Mouse (Mus musculus) intestine, embryonic 16.5 days (tissue): ENCODE measurements at regions not wholly inside any gene's neighbourhood (a gene's known extent, or its start where the extent isn't known, plus 50 kb on each side); places are given as distances from the start of the nearest gene placed in this dataset.

Experiments used
- ATAC-seq: fragments of 200-750 bp; cut with Nextera tagmentation; 2 replicates; pipeline ENCODE4 v1.8.0; 2017; ENCODE audit warnings: moderate TSS enrichment, moderate library complexity
- H3K27ac ChIP-seq: fragments of 300-500 bp; sonication (generic); 2 replicates; pipeline ENCODE4 v1.5.1; 2014; ENCODE audit warnings: mild to moderate bottlenecking, low read length
- H3K27me3 ChIP-seq: fragments of 300-500 bp; sonication (generic); replicated peaks from 2 replicates; pipeline ENCODE4 v1.6.1; 2014; ENCODE audit warnings: low read length, control low read depth, mixed read lengths; ENCODE audit not compliant: control insufficient read depth, insufficient read depth
- H3K36me3 ChIP-seq: fragments of 300-500 bp; sonication (generic); 2 replicates; pipeline ENCODE4 v1.6.1; 2014; ENCODE audit warnings: low read length, control low read depth; ENCODE audit not compliant: control insufficient read depth, insufficient read depth
- H3K4me1 ChIP-seq: fragments of 300-500 bp; sonication (generic); 2 replicates; pipeline ENCODE4 v1.6.1; 2014; ENCODE audit warnings: low read length, control low read depth, mixed read lengths; ENCODE audit not compliant: control insufficient read depth, insufficient read depth
- H3K4me2 ChIP-seq: fragments of 300-500 bp; sonication (generic); 2 replicates; pipeline ENCODE4 v1.6.1; 2014; ENCODE audit warnings: low read depth, low read length, control low read depth
- H3K4me3 ChIP-seq: fragments of 300-500 bp; sonication (generic); 2 replicates; pipeline ENCODE4 v1.5.1; 2014; ENCODE audit warnings: mild to moderate bottlenecking, low read length
- H3K9ac ChIP-seq: fragments of 300-500 bp; sonication (generic); 2 replicates; pipeline ENCODE4 v1.6.1; 2014; ENCODE audit warnings: low read depth, low read length
- H3K9me3 ChIP-seq: fragments of 300-500 bp; sonication (generic); 2 replicates; pipeline ENCODE4 v1.6.1; 2016; ENCODE audit warnings: low read length, control low read depth; ENCODE audit not compliant: control insufficient read depth
- WGBS: fragments of 180-500 bp; shearing (Covaris S2); extraction: QIAGEN DNeasy Blood & Tissue Kit; methylation state at CpG from one replicate; pipeline ENCODE4 v1.1.7; 2014; 5-methylcytosine and 5-hydroxymethylcytosine counted together

DNA sequence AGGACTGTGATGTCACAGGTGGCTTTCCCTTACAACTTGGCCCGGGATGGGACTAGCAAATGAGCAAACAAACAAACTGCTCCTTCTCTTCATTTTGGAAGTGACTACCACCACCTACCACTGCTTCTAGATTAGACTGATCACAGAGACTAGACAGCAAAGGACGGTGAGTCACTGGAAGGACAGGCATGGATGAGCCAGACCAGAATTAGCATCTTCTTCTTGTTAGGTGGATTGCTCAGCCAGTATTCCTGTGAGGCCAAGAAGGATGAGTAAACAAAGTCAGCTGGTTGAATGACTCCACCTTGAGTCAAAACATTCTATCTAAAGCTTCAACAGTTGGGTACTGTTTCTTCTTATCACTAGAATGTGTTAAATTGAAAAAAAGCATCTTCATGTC is 385.1 kb upstream of the Mon1b start:
- Histone ChIP-seq H3K9ac (no peak overlapping the region), H3K27me3 (no peaks in the 10 kb centered on the region), H3K9me3 (no peaks in the 10 kb centered on the region), H3K4me1 (no peaks in the 10 kb centered on the region), H3K36me3 (no peaks in the 10 kb centered on the region), H3K4me2 (no peak overlapping the region), H3K4me3 (no peak overlapping the region), H3K27ac (no peak overlapping the region)
- ATAC-seq: no peak
- 77% methylated on average over 2 of the region's 2 CpGs for WGBS

DNA sequence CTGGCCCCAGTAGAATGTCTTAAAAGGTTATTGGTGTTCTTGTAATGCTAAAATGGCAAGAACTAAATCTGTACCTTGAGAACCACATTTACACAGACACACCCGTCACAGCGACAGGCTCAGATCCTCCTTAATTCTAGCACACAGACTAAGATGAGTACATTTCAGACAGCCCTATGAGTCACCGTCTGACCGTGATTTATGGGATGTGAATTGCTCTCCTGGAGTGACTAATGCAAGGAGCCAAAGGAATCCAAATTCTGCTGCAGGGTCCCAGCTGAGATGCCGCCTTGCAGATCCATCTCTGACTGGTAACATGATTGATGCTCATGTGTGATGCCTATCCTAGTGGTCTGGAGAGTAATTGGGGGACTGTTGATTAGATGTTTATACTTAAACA is 381.3 kb upstream of the Mon1b start:
- Histone ChIP-seq H3K27me3 (no peaks in the 10 kb centered on the region), H3K4me3 (no peak overlapping the region), H3K36me3 (no peaks in the 10 kb centered on the region), H3K4me1 (no peaks in the 10 kb centered on the region), H3K4me2 (no peak overlapping the region), H3K9ac (no peak overlapping the region), H3K27ac (no peak overlapping the region), H3K9me3 (no peaks in the 10 kb centered on the region)
- 47% methylated on average over 5 of the region's 5 CpGs for WGBS
- ATAC-seq: no peak

GRCm38 (mm10) chr8:113259477-113259876 is 375.9 kb upstream of the Mon1b start:
- no peaks in the 10 kb centered on the region for H3K4me1 ChIP-seq
- no peak overlapping the region for H3K27ac ChIP-seq
- WGBS: 100% methylated on average over 1 of the region's 1 CpGs
- H3K27me3 ChIP-seq: no peaks in the 10 kb centered on the region
- no peak overlapping the region for H3K4me2 ChIP-seq
- H3K36me3 ChIP-seq: no peaks in the 10 kb centered on the region
- ATAC-seq: no peak
- no peak overlapping the region for H3K9ac ChIP-seq
- H3K4me3 ChIP-seq: no peak overlapping the region
- no peaks in the 10 kb centered on the region for H3K9me3 ChIP-seq

DNA sequence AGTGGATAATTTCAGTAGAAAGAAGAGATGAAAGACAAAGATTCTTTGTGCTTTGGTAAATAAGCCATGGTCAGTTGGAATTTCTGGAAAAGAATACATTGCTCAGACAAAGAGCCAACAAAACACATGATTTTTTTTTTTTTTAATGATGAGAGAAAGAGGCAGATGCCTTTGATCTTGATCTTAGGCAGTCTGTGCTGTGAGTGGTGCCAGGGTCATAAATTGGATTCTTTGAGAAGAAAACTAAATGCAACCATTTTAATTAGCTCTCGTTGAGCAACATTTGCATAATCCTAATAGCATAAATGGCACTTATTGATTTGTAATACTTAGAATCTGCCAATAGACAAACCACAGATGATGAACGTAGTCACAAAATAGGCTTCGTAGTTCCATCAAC is 372.1 kb upstream of the Mon1b start:
- ATAC-seq: no peak
- H3K27ac ChIP-seq: no peak overlapping the region
- no peak overlapping the region for H3K9ac ChIP-seq
- 81% methylated on average over 3 of the region's 3 CpGs for WGBS
- no peaks in the 10 kb centered on the region for H3K36me3 ChIP-seq
- H3K9me3 ChIP-seq: no peaks in the 10 kb centered on the region
- no peak overlapping the region for H3K4me2 ChIP-seq
- H3K4me1 ChIP-seq: no peaks in the 10 kb centered on the region
- H3K27me3 ChIP-seq: no peaks in the 10 kb centered on the region
- H3K4me3 ChIP-seq: no peak overlapping the region

DNA sequence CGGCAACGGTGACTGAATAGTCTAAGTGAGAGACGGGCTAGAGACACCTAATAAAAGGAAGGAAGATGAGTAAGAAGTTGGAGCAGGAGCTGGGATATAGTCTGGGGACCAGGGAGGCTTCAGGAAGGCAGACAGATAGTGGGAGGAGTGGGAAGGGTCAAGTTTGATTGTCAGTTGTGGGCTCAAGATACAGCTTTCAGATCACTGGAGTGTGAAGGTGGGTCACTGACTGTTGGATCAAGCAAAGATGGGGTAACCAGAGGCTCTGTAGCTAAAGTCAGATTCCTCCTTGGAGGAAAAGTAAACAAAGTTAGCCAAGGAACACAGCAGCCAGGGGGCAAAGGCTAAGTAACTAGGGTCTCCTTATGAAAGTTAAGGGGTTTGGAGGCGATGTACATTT is 364.1 kb upstream of the Mon1b start:
- WGBS: 86% methylated on average over 4 of the region's 4 CpGs
- Histone ChIP-seq H3K27ac (no peak overlapping the region), H3K9ac (no peak overlapping the region), H3K36me3 (no peaks in the 10 kb centered on the region), H3K4me1 (no peaks in the 10 kb centered on the region), H3K4me2 (no peak overlapping the region), H3K27me3 (no peaks in the 10 kb centered on the region), H3K4me3 (no peak overlapping the region), H3K9me3 (no peaks in the 10 kb centered on the region)
- no peak for ATAC-seq

- Histone ChIP-seq H3K27me3 (no peaks in the 10 kb centered on the region), H3K4me1 (no peaks in the 10 kb centered on the region), H3K4me3 (no peak overlapping the region), H3K4me2 (no peak overlapping the region), H3K36me3 (no peaks in the 10 kb centered on the region), H3K9ac (no peak overlapping the region), H3K9me3 (no peaks in the 10 kb centered on the region), H3K27ac (no peak overlapping the region)
- ATAC-seq: no peak
- WGBS: 62% methylated on average over 4 of the region's 4 CpGs
Measured at GRCm38 (mm10) chr8:113300273-113300843, 335.0 kb upstream of the Mon1b start.

GRCm38 (mm10) chr8:113303426-113303825 is 332.0 kb upstream of the Mon1b start:
- Histone ChIP-seq H3K9me3 (no peaks in the 10 kb centered on the region), H3K36me3 (no peaks in the 10 kb centered on the region), H3K27me3 (no peaks in the 10 kb centered on the region), H3K9ac (no peak overlapping the region), H3K27ac (no peak overlapping the region), H3K4me1 (no peaks in the 10 kb centered on the region), H3K4me3 (no peak overlapping the region), H3K4me2 (no peak overlapping the region)
- WGBS: 85% methylated on average over 8 of the region's 8 CpGs
- ATAC-seq: no peak

DNA sequence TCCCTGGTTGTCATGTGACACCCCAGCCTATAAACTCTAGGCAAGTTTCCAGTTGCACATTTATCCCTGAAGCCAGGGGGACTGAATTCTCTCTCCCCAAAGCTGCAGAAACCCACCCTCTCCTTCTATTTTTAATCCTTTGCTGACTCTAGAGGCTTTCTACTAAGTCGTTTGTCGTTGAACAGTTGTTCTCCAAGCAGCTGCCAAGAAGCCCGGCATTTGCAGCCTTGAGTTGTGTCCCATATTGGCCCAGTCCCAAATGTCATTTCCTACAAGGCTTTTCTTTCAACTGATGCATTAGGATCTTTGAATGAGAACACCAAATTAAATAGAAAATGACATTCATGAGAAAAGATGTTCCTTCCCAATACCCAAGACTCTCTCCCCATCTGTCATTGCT is 318.2 kb upstream of the Mon1b start:
- WGBS: 47% methylated on average over 3 of the region's 3 CpGs
- no peaks in the 10 kb centered on the region for H3K36me3 ChIP-seq

GRCm38 (mm10) chr8:113331576-113331975 is 303.8 kb upstream of the Mon1b start:
- H3K4me2 ChIP-seq: no peak overlapping the region
- 52% methylated on average over 6 of the region's 6 CpGs for WGBS
- no peak overlapping the region for H3K9ac ChIP-seq
- H3K9me3 ChIP-seq: no peaks in the 10 kb centered on the region
- no peaks in the 10 kb centered on the region for H3K4me1 ChIP-seq
- H3K27me3 ChIP-seq: no peaks in the 10 kb centered on the region
- H3K4me3 ChIP-seq: no peak overlapping the region
- no peaks in the 10 kb centered on the region for H3K36me3 ChIP-seq
- ATAC-seq: no peak
- H3K27ac ChIP-seq: no peak overlapping the region

More for the DNA sequence above, 318.2 kb upstream of the Mon1b start:
- Histone ChIP-seq H3K27me3 (no peaks in the 10 kb centered on the region), H3K4me1 (no peaks in the 10 kb centered on the region), H3K9me3 (no peaks in the 10 kb centered on the region), H3K4me3 (no peak overlapping the region), H3K27ac (no peak overlapping the region), H3K9ac (no peak overlapping the region), H3K4me2 (no peak overlapping the region)
- no peak for ATAC-seq

GRCm38 (mm10) chr8:113341306-113341705 is 294.1 kb upstream of the Mon1b start:
- no peak overlapping the region for H3K4me3 ChIP-seq

More at GRCm38 (mm10) chr8:113341306-113341705, 294.1 kb upstream of the Mon1b start:
- no peaks in the 10 kb centered on the region for H3K4me1 ChIP-seq
- H3K9me3 ChIP-seq: no peaks in the 10 kb centered on the region
- H3K27me3 ChIP-seq: no peaks in the 10 kb centered on the region
- 60% methylated on average over 10 of the region's 10 CpGs for WGBS
- ATAC-seq: no peak
- H3K9ac ChIP-seq: no peak overlapping the region
- H3K36me3 ChIP-seq: no peaks in the 10 kb centered on the region
- no peak overlapping the region for H3K4me2 ChIP-seq
- H3K27ac ChIP-seq: no peak overlapping the region
